Mouse (Mus musculus) telencephalon, adult 2 months (tissue): ENCODE measurements around the gene Trhde.

ENCODE experiments used
- DNase-seq: peaks from one replicate; pipeline ENCODE4 v3.0.0-alpha.2; 2011; ENCODE audit warnings: low read depth, low spot score

Trhde gene

GRCm38 (mm10) chr10:114802161-114802651 is at the start of gene Trhde:
TSS of gene Trhde (minus strand) at chr10:114802307.
- peak; percentile 50 for DNase-seq

GRCm38 (mm10) chr10:114841966-114842365 is 39.9 kb upstream of the Trhde start:
- DNase-seq: peak; percentile 8

GRCm38 (mm10) chr10:114841440-114841839 is 39.3 kb upstream of the Trhde start:
- peak; percentile 55 for DNase-seq

GRCm38 (mm10) chr10:114831313-114831712 is 29.2 kb upstream of the Trhde start:
- no peak for DNase-seq

- no peak for DNase-seq
Observed at GRCm38 (mm10) chr10:114808799-114809198, 6.7 kb upstream of the Trhde start.

GRCm38 (mm10) chr10:114805884-114806283 is 3.8 kb upstream of the Trhde start:
- no peak for DNase-seq

- DNase-seq: no peak
Observed at GRCm38 (mm10) chr10:114801457-114802160, 498 bp downstream of the Trhde start.

GRCm38 (mm10) chr10:114800331-114801304 is 1.5 kb downstream of the Trhde start:
- no peak for DNase-seq

GRCm38 (mm10) chr10:114799481-114799880 is 2.6 kb downstream of the Trhde start:
- no peak for DNase-seq

GRCm38 (mm10) chr10:114798788-114799187 is 3.3 kb downstream of the Trhde start:
- no peak for DNase-seq

GRCm38 (mm10) chr10:114798218-114798617 is 3.9 kb downstream of the Trhde start:
- DNase-seq: no peak

GRCm38 (mm10) chr10:114797664-114798063 is 4.4 kb downstream of the Trhde start:
- DNase-seq: no peak

GRCm38 (mm10) chr10:114796872-114797271 is 5.2 kb downstream of the Trhde start:
- DNase-seq: no peak

- no peak for DNase-seq
Observed at GRCm38 (mm10) chr10:114794214-114794613, 7.9 kb downstream of the Trhde start.

GRCm38 (mm10) chr10:114765914-114766313 is 36.2 kb downstream of the Trhde start:
- DNase-seq: no peak

- no peak for DNase-seq
Observed at GRCm38 (mm10) chr10:114762125-114762524, 40.0 kb downstream of the Trhde start.

GRCm38 (mm10) chr10:114759240-114759639 is 42.9 kb downstream of the Trhde start:
- no peak for DNase-seq

GRCm38 (mm10) chr10:114758614-114759013 is 43.5 kb downstream of the Trhde start:
- DNase-seq: no peak

- no peak for DNase-seq
Observed at GRCm38 (mm10) chr10:114742755-114743705, 59.1 kb downstream of the Trhde start.

- no peak for DNase-seq
Observed at GRCm38 (mm10) chr10:114739916-114740315, 62.2 kb downstream of the Trhde start.

- peak; percentile 79 for DNase-seq
Observed at GRCm38 (mm10) chr10:114737581-114737980, 64.5 kb downstream of the Trhde start.
